ENCODE assay signal across 7 mouse cellular contexts in the genomic region with DNA sequence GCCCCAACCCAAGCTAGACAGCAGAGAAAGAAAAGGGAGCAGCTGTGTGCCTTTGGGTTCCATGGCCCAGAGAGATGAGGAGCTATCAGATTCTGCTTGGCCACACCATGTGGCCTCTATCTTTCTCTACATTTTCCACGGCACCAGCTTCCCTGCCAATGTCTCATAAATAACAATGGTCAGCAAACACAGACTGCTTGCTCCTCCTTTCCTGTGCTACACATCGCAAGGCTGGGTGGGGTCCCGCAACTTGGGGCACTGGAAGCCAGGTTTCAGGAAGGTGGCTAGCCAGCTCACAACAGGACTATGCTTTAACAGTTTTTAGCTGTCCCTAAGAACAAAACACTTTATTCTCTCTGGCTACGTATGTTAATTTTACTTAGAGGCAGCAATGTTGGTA. TPM values are rescaled to one million over a fixed set of nuclear protein-coding genes. Genes with fewer than 3 reads are reported as not detected.
DNase-seq lines count a peak whose midpoint lies in the region; ATAC-seq and TF ChIP-seq lines count a peak whose summit lies in the region.

No protein-coding gene starts in this region.

- H3K4me2 ChIP-seq in liver, embryonic 12.5 days = no peak overlapping the region
- H3K4me2 ChIP-seq in heart, postnatal 0 days (ENCODE audit: low read depth, low read length) = no peak overlapping the region
- no peak overlapping the region for H3K4me2 ChIP-seq in limb, embryonic 15.5 days
- H3K4me2 ChIP-seq in stomach, embryonic 15.5 days = no peak overlapping the region

- H3K36me3 ChIP-seq in liver, embryonic 12.5 days = peaks cover 48% of the 10 kb centered on the region
- H3K36me3 ChIP-seq in heart, postnatal 0 days (replicated peaks; ENCODE audit: control insufficient read depth, insufficient read depth, low read length) = peaks cover 8% of the 10 kb centered on the region; the same call in 1 of the 2 replicates
- peaks cover 8% of the 10 kb centered on the region; the same call in 1 of the 2 replicates for H3K36me3 ChIP-seq in limb, embryonic 15.5 days
- no peaks in the 10 kb centered on the region for H3K36me3 ChIP-seq in stomach, embryonic 15.5 days

- no peak for ATAC-seq in liver, embryonic 12.5 days
- ATAC-seq in heart, postnatal 0 days (ENCODE audit: insufficient read depth, low read depth) = no peak
- no peak for ATAC-seq in limb, embryonic 15.5 days (ENCODE audit: insufficient number of reproducible peaks, low FRiP score, low TSS enrichment, low read depth)
- no peak for ATAC-seq in stomach, embryonic 15.5 days (ENCODE audit: insufficient read depth, low FRiP score, low read depth)
- ATAC-seq in erythroid progenitor cell, adult 5-6 weeks (replicated peaks; ENCODE audit: low FRiP score, poor library complexity, severe bottlenecking) = no peak

- no peaks in the 10 kb centered on the region for H3K9me3 ChIP-seq in liver, embryonic 12.5 days (replicated peaks)
- H3K9me3 ChIP-seq in heart, postnatal 0 days (replicated peaks; ENCODE audit: control insufficient read depth, low read length) = no peaks in the 10 kb centered on the region
- H3K9me3 ChIP-seq in limb, embryonic 15.5 days = no peaks in the 10 kb centered on the region
- H3K9me3 ChIP-seq in stomach, embryonic 15.5 days = no peaks in the 10 kb centered on the region

- WGBS in liver, embryonic 12.5 days (ENCODE audit: insufficient replicate concordance) = 56% methylated on average over 4 of the region's 4 CpGs
- 60% methylated on average over 4 of the region's 4 CpGs for WGBS in heart, postnatal 0 days
- 57% methylated on average over 4 of the region's 4 CpGs for WGBS in limb, embryonic 15.5 days
- 46% methylated on average over 4 of the region's 4 CpGs for WGBS in stomach, embryonic 15.5 days

- no peak for TF ChIP-seq EP300 in heart, postnatal 0 days (IDR thresholded peaks at IDR 0.05; ENCODE audit: low read depth)

- DNase-seq in liver (no peak), MN1 (ENCODE audit: low spot score) (no peak)
- DNase-seq in heart, postnatal 0 days (ENCODE audit: low spot score) = no peak

- peaks cover 92% of the 10 kb centered on the region for H3K4me1 ChIP-seq in liver, embryonic 12.5 days
- H3K4me1 ChIP-seq in heart, postnatal 0 days (ENCODE audit: control insufficient read depth, insufficient read depth) = peaks cover 76% of the 10 kb centered on the region
- H3K4me1 ChIP-seq in limb, embryonic 15.5 days = peaks cover 62% of the 10 kb centered on the region
- H3K4me1 ChIP-seq in stomach, embryonic 15.5 days = peaks cover 58% of the 10 kb centered on the region

- no peaks in the 10 kb centered on the region for H3K27me3 ChIP-seq in liver, embryonic 12.5 days (replicated peaks)
- no peaks in the 10 kb centered on the region for H3K27me3 ChIP-seq in heart, postnatal 0 days (ENCODE audit: control insufficient read depth, insufficient read depth, low read length)
- no peaks in the 10 kb centered on the region for H3K27me3 ChIP-seq in limb, embryonic 15.5 days
- no peaks in the 10 kb centered on the region for H3K27me3 ChIP-seq in stomach, embryonic 15.5 days (replicated peaks)

- 0 out of 2 replicates have a peak overlapping the region, but pooled peaks have one; percentile 25 for H3K9ac ChIP-seq in liver, embryonic 12.5 days
- H3K9ac ChIP-seq in heart, postnatal 0 days (replicated peaks; ENCODE audit: low read depth, low read length) = 0 out of 2 replicates have a peak overlapping the region, but pooled peaks have one; percentile 9
- H3K9ac ChIP-seq in limb, embryonic 15.5 days = no peak overlapping the region
- H3K9ac ChIP-seq in stomach, embryonic 15.5 days = no peak overlapping the region

- peak overlapping the region; percentile 10; the same call in 1 of the 2 replicates for H3K27ac ChIP-seq in liver, embryonic 12.5 days
- H3K27ac ChIP-seq in heart, postnatal 0 days (ENCODE audit: low read depth) = peak overlapping the region; percentile 97
- peak overlapping the region; percentile 52 for H3K27ac ChIP-seq in limb, embryonic 15.5 days
- H3K27ac ChIP-seq in stomach, embryonic 15.5 days = peak overlapping the region; percentile 2; the same call in 1 of the 2 replicates

- TF ChIP-seq CTCF in heart, postnatal 0 days (IDR thresholded peaks at IDR 0.05; ENCODE audit: low read depth) = no peak

- H3K4me3 ChIP-seq in liver, embryonic 12.5 days = no peak overlapping the region
- H3K4me3 ChIP-seq in heart, postnatal 0 days (ENCODE audit: low read depth, low read length) = no peak overlapping the region
- no peak overlapping the region for H3K4me3 ChIP-seq in limb, embryonic 15.5 days
- no peak overlapping the region for H3K4me3 ChIP-seq in stomach, embryonic 15.5 days (replicated peaks)

RNA-seq across cellular contexts. Expression of a gene that starts 25.4 kb away (rescaled TPM):
- 165 and 166 TPM in 2 replicates for polyA plus RNA-seq in liver, embryonic 12.5 days (2016; fragmentation: Nextera tagmentation; extraction: Ambion mirVana)
- 120 and 139 TPM in 2 replicates for total RNA-seq in heart, postnatal 0 days (2014; rRNA removed; ENCODE audit: low replicate concordance)
- polyA plus RNA-seq in heart, postnatal 0 days (2015; fragmentation: Nextera tagmentation; extraction: Ambion mirVana) = 135 and 171 TPM in 2 replicates
- polyA plus RNA-seq in limb, embryonic 15.5 days (2015; fragmentation: Nextera tagmentation; extraction: Ambion mirVana) = 347 and 359 TPM in 2 replicates
- polyA plus RNA-seq in stomach, embryonic 15.5 days (2015; fragmentation: Nextera tagmentation; extraction: Ambion mirVana) = 319 and 341 TPM in 2 replicates
- total RNA-seq in erythroid progenitor cell, adult 5-6 weeks (2015; ENCODE audit: low replicate concordance) = 170 and 189 TPM in 2 replicates
- total RNA-seq in erythroid progenitor cell, adult 5-6 weeks (2017; ENCODE audit: low replicate concordance) = 173 and 197 TPM in 2 replicates

RNA-seq across cellular contexts. Expression of a gene that starts 44.9 kb away (rescaled TPM):
- polyA plus RNA-seq in liver, embryonic 12.5 days (2016; fragmentation: Nextera tagmentation; extraction: Ambion mirVana) = 325 and 336 TPM in 2 replicates
- total RNA-seq in heart, postnatal 0 days (2014; rRNA removed; ENCODE audit: low replicate concordance) = 366 and 476 TPM in 2 replicates
- polyA plus RNA-seq in heart, postnatal 0 days (2015; fragmentation: Nextera tagmentation; extraction: Ambion mirVana) = 261 and 264 TPM in 2 replicates
- 372 and 387 TPM in 2 replicates for polyA plus RNA-seq in limb, embryonic 15.5 days (2015; fragmentation: Nextera tagmentation; extraction: Ambion mirVana)
- 370 and 373 TPM in 2 replicates for polyA plus RNA-seq in stomach, embryonic 15.5 days (2015; fragmentation: Nextera tagmentation; extraction: Ambion mirVana)
- total RNA-seq in erythroid progenitor cell, adult 5-6 weeks (2015; ENCODE audit: low replicate concordance) = 83.8 and 161 TPM in 2 replicates
- total RNA-seq in erythroid progenitor cell, adult 5-6 weeks (2017; ENCODE audit: low replicate concordance) = 81.5 and 115 TPM in 2 replicates

RNA-seq across cellular contexts. Expression of a gene that starts 45.1 kb away (rescaled TPM):
- 33.3 and 35.0 TPM in 2 replicates for polyA plus RNA-seq in liver, embryonic 12.5 days (2016; fragmentation: Nextera tagmentation; extraction: Ambion mirVana)
- total RNA-seq in heart, postnatal 0 days (2014; rRNA removed; ENCODE audit: low replicate concordance) = 0.15 TPM in 1 of 2 replicates, not detected in the other
- polyA plus RNA-seq in heart, postnatal 0 days (2015; fragmentation: Nextera tagmentation; extraction: Ambion mirVana) = 1.4 and 1.8 TPM in 2 replicates
- polyA plus RNA-seq in limb, embryonic 15.5 days (2015; fragmentation: Nextera tagmentation; extraction: Ambion mirVana) = 7.2 and 7.6 TPM in 2 replicates
- polyA plus RNA-seq in stomach, embryonic 15.5 days (2015; fragmentation: Nextera tagmentation; extraction: Ambion mirVana) = 7.8 and 9.3 TPM in 2 replicates
- 13.0 and 23.1 TPM in 2 replicates for total RNA-seq in erythroid progenitor cell, adult 5-6 weeks (2015; ENCODE audit: low replicate concordance)
- 7.3 and 7.9 TPM in 2 replicates for total RNA-seq in erythroid progenitor cell, adult 5-6 weeks (2017; ENCODE audit: low replicate concordance)

RNA-seq across cellular contexts. Expression of a gene that starts 55.6 kb away (rescaled TPM):
- polyA plus RNA-seq in liver, embryonic 12.5 days (2016; fragmentation: Nextera tagmentation; extraction: Ambion mirVana) = 0.12 and 0.13 TPM in 2 replicates
- total RNA-seq in heart, postnatal 0 days (2014; rRNA removed; ENCODE audit: low replicate concordance) = not detected in 2 replicates
- polyA plus RNA-seq in heart, postnatal 0 days (2015; fragmentation: Nextera tagmentation; extraction: Ambion mirVana) = 0.26 TPM in 2 replicates
- polyA plus RNA-seq in limb, embryonic 15.5 days (2015; fragmentation: Nextera tagmentation; extraction: Ambion mirVana) = 0.97 and 1.3 TPM in 2 replicates
- 0.34 and 0.45 TPM in 2 replicates for polyA plus RNA-seq in stomach, embryonic 15.5 days (2015; fragmentation: Nextera tagmentation; extraction: Ambion mirVana)
- total RNA-seq in erythroid progenitor cell, adult 5-6 weeks (2015; ENCODE audit: low replicate concordance) = not detected in 2 replicates
- total RNA-seq in erythroid progenitor cell, adult 5-6 weeks (2017; ENCODE audit: low replicate concordance) = 1.2 TPM in 1 of 2 replicates, not detected in the other

Comparison
In these comparisons a context has a peak if more than half of its experiments do, and no peak if none do; other contexts are left out.
1. H3K27ac ChIP-seq: peak in every context shown above with its lines; median percentile 97 in heart, postnatal 0 days; 52 in limb, embryonic 15.5 days; 10 in liver, embryonic 12.5 days; 2 in stomach, embryonic 15.5 days.
2. H3K9ac ChIP-seq: peak in liver, embryonic 12.5 days (single experiment) and heart, postnatal 0 days (single experiment); none in limb, embryonic 15.5 days (single experiment) and stomach, embryonic 15.5 days (single experiment).